Mouse (Mus musculus) midbrain, embryonic 13.5 days (tissue): ENCODE data around the gene Gm49403. TPM values are rescaled to one million over a fixed set of nuclear protein-coding genes. Genes with fewer than 3 reads are reported as not detected.
"Not testable (repeated sequence)": the region's sequence is repeated elsewhere in the genome, so short reads cannot be mapped to it uniquely, and the experiment has no call there.

Experiments
- ATAC-seq: fragments of 200-750 bp; cut with Nextera tagmentation; 2 replicates; pipeline ENCODE4 v1.8.0; 2017; ENCODE audit warnings: mild to moderate bottlenecking, moderate TSS enrichment, moderate library complexity
- H3K27ac ChIP-seq: fragments of 300-500 bp; sonication (generic); 2 replicates; pipeline ENCODE4 v1.5.1; 2015; ENCODE audit warnings: inconsistent platforms, mild to moderate bottlenecking, moderate library complexity
- H3K27me3 ChIP-seq: fragments of 300-500 bp; sonication (generic); 2 replicates; pipeline ENCODE4 v1.6.1; 2015; ENCODE audit warnings: mild to moderate bottlenecking, inconsistent platforms
- H3K36me3 ChIP-seq: fragments of 300-500 bp; sonication (generic); 2 replicates; pipeline ENCODE4 v1.6.1; 2015; ENCODE audit warnings: mild to moderate bottlenecking, inconsistent platforms
- H3K4me1 ChIP-seq: fragments of 300-500 bp; sonication (generic); replicated peaks from 2 replicates; pipeline ENCODE4 v1.6.1; 2015; ENCODE audit warnings: inconsistent platforms
- H3K4me2 ChIP-seq: fragments of 300-500 bp; sonication (generic); replicated peaks from 2 replicates; pipeline ENCODE4 v1.6.1; 2015; ENCODE audit warnings: moderate library complexity, mild to moderate bottlenecking, inconsistent platforms
- H3K4me3 ChIP-seq: fragments of 300-500 bp; sonication (generic); replicated peaks from 2 replicates; pipeline ENCODE4 v1.5.1; 2015; ENCODE audit warnings: mild to moderate bottlenecking, inconsistent platforms
- H3K9ac ChIP-seq: fragments of 300-500 bp; sonication (generic); replicated peaks from 2 replicates; pipeline ENCODE4 v1.6.1; 2015; ENCODE audit warnings: mild to moderate bottlenecking, inconsistent platforms
- H3K9me3 ChIP-seq: fragments of 300-500 bp; sonication (generic); 2 replicates; pipeline ENCODE4 v1.6.1; 2016; ENCODE audit warnings: mild to moderate bottlenecking, inconsistent platforms
- WGBS: fragments of 180-500 bp; shearing (Covaris S2); methylation state at CpG from one replicate; pipeline ENCODE4 v1.1.7; 2015; 5-methylcytosine and 5-hydroxymethylcytosine counted together
- polyA plus RNA-seq: library from polyadenylated mRNA; unstranded; fragments of >200 nt; fragmentation: Nextera tagmentation; extraction: Ambion mirVana; gene quantifications from 2 replicates; pipeline ENCODE4 v1.2.1, GENCODE M21; 2015

The Gm49403 gene
- polyA plus RNA-seq, 1 experiment from 2014 or later: not detected

DNA sequence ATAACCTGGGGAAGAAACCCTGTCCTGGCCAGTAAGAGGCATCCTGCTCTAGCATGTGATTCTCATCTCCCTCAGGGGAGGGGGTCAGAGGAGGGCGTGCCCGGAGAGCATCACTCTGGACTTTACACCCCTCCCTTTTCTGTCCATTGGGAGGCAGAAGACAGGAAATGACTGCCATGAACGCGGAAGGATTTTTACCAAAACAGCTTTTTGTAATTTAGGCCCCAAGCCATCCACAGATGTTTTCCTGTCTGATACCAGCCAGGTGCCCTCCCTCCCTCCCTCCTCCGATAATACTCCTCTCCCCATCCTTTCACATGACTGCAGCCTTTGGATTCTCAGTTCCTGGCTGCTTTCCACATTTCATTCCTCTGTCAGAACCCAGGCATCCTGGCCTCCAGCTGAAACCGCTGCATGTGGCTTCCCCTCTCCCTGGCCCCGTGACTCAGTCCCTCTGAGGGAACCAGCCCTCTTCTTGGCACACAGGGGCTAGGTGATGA is 33.3 kb upstream of the Gm49403 start, which contains the start of gene Lrrn4cl:
Gene Lrrn4cl, plus strand, starts transcription at position 367 of the 500 bp plus-strand sequence.
- Histone ChIP-seq H3K36me3 (peaks cover 38% of the 10 kb centered on the region), H3K27ac (no peak within 1 kb of the TSS), H3K4me1 (no peaks in the 10 kb centered on the region), H3K4me3 (no peak within 1 kb of the TSS), H3K9ac (no peak within 1 kb of the TSS; the same call in 1 of the 2 replicates), H3K9me3 (no peaks in the 10 kb centered on the region), H3K4me2 (no peak within 1 kb of the TSS), H3K27me3 (no peaks in the 10 kb centered on the region)
- ATAC-seq: 0 out of 2 replicates have a peak, but pooled peaks have one; percentile 20
- WGBS: 40% methylated on average over 7 of the region's 7 CpGs

- H3K27me3 ChIP-seq: no peaks in the 10 kb centered on the region
- no peak overlapping the region for H3K9ac ChIP-seq
- ATAC-seq: no peak
- 47% methylated on average over 7 of the region's 7 CpGs for WGBS
- H3K4me3 ChIP-seq: no peak overlapping the region
- no peaks in the 10 kb centered on the region for H3K9me3 ChIP-seq
- H3K4me1 ChIP-seq: no peaks in the 10 kb centered on the region
- H3K4me2 ChIP-seq: no peak overlapping the region
- H3K27ac ChIP-seq: no peak overlapping the region
- peaks cover 28% of the 10 kb centered on the region for H3K36me3 ChIP-seq
Observed at GRCm38 (mm10) chr19:8851639-8852038, 32.1 kb upstream of the Gm49403 start.

DNA sequence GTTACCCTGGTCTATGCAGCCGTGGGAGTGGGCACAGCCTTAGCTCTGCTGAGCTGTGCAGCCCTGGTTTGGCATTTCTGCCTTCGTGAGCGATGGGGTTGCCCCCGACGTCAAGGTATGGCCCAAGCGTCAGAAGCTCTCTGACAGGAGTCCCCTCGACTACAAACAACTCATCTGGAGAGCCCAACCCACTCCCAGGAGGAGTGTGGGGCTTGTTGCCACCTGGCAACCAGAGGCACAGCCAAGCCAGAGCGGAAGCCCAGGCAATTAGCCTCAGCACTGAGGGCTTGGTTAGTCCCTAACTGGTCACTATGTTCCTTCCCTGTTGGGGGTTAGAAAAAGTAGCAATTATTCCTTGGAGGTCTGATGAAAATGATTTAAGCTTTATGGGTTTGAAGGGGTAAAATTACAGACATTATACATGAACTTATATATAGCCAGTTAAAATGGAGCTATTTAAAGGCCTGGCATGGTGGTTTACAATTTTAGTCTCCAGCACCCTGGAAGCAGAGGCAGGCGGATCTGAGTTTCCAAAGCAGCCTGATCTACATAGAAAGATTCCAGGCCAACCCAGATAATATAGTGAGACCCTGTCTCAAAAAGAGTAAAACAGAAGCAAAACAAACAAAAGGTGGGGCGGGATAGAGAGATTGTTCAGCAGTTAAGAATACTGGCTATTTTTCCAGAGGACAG is 31.3 kb upstream of the Gm49403 start:
- H3K4me3 ChIP-seq: no peak overlapping the region
- peaks cover 21% of the 10 kb centered on the region for H3K36me3 ChIP-seq
- no peak overlapping the region for H3K27ac ChIP-seq
- H3K4me2 ChIP-seq: no peak overlapping the region
- no peaks in the 10 kb centered on the region for H3K4me1 ChIP-seq
- ATAC-seq: no peak
- H3K9me3 ChIP-seq: no peaks in the 10 kb centered on the region
- 68% methylated on average over 10 of the region's 10 CpGs for WGBS
- no peak overlapping the region for H3K9ac ChIP-seq
- H3K27me3 ChIP-seq: no peaks in the 10 kb centered on the region

GRCm38 (mm10) chr19:8853117-8853516 is 30.6 kb upstream of the Gm49403 start:
- Histone ChIP-seq H3K4me1 (no peaks in the 10 kb centered on the region), H3K4me2 (no peak overlapping the region), H3K27ac (no peak overlapping the region), H3K9me3 (no peaks in the 10 kb centered on the region), H3K36me3 (peaks cover 14% of the 10 kb centered on the region), H3K9ac (no peak overlapping the region), H3K27me3 (no peaks in the 10 kb centered on the region), H3K4me3 (no peak overlapping the region)
- ATAC-seq: no peak
- 84% methylated on average over 3 of the region's 3 CpGs for WGBS

GRCm38 (mm10) chr19:8857689-8858088 is 26.0 kb upstream of the Gm49403 start:
- Histone ChIP-seq H3K27ac (no peak overlapping the region), H3K36me3 (no peaks in the 10 kb centered on the region), H3K9me3 (no peaks in the 10 kb centered on the region), H3K4me2 (no peak overlapping the region), H3K27me3 (no peaks in the 10 kb centered on the region), H3K4me3 (no peak overlapping the region), H3K9ac (no peak overlapping the region), H3K4me1 (no peaks in the 10 kb centered on the region)
- 48% methylated on average over 4 of the region's 4 CpGs for WGBS
- no peak for ATAC-seq

- Histone ChIP-seq H3K4me3 (no peak overlapping the region), H3K4me1 (no peaks in the 10 kb centered on the region), H3K9ac (no peak overlapping the region), H3K36me3 (no peaks in the 10 kb centered on the region), H3K27ac (no peak overlapping the region), H3K27me3 (no peaks in the 10 kb centered on the region), H3K9me3 (no peaks in the 10 kb centered on the region), H3K4me2 (no peak overlapping the region)
- WGBS: 21% methylated on average over 1 of the region's 1 CpGs
- ATAC-seq: 0 out of 2 replicates have a peak, but pooled peaks have one; percentile 24
Observed at GRCm38 (mm10) chr19:8859018-8859417, 24.7 kb upstream of the Gm49403 start.

DNA sequence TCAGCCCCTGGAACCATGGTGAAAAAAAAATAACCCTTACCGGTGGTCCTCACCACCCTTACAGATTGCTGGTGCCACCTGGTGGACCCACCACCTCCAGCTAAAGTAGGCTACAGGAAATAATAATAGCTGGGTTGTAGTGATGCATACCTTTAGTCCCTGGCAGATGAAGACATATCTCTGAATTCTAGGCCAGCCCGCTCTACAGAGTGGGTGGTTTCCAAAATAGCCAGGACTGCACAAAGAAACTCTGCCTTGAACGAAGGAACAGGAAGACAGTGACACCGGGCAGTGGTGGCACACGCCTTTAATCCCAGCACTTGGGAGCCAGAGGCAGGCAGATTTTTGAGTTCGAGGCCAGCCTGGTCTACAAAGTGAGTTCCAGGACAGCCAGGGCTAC is 19.5 kb upstream of the Gm49403 start:
- Histone ChIP-seq H3K9me3 (no peaks in the 10 kb centered on the region), H3K9ac (no peak overlapping the region), H3K4me1 (no peaks in the 10 kb centered on the region), H3K4me2 (no peak overlapping the region), H3K4me3 (no peak overlapping the region), H3K27ac (no peak overlapping the region), H3K36me3 (no peaks in the 10 kb centered on the region), H3K27me3 (no peaks in the 10 kb centered on the region)
- 84% methylated on average over 6 of the region's 6 CpGs for WGBS
- no peak for ATAC-seq

GRCm38 (mm10) chr19:8870381-8870780 is 13.3 kb upstream of the Gm49403 start:
- H3K4me1 ChIP-seq: peaks cover 13% of the 10 kb centered on the region
- not testable (repeated sequence) for H3K9me3 ChIP-seq, H3K27me3 ChIP-seq, H3K27ac ChIP-seq, H3K4me3 ChIP-seq, ATAC-seq, H3K9ac ChIP-seq
- peaks cover 24% of the 10 kb centered on the region for H3K36me3 ChIP-seq
- WGBS: 63% methylated on average over 3 of the region's 3 CpGs
- H3K4me2 ChIP-seq: 0 out of 2 replicates have a peak overlapping the region, but pooled peaks have one; percentile 86

DNA sequence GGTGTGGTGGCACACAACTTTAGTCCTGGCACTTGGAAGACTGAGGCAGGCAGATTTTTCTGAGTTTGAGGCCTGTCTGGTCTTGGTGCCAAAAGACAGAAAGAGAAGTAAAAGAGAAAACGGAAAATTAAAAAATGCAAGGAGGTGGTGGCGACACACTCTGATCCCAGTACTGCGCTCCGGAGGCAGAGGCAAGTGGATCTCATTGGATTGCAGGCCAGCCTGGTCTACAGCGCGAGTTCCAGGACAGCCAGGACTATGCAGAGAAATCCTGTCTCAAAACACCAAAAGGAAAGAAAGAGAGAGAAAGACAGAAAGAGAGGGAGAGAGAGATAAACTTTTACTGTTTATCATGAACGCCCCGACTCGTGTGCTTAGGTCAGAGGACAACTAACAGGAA is 12.9 kb upstream of the Gm49403 start:
- peak; percentile 61 for ATAC-seq
- Histone ChIP-seq H3K27me3 (no peaks in the 10 kb centered on the region), H3K27ac (peak overlapping the region; percentile 75), H3K36me3 (peaks cover 29% of the 10 kb centered on the region), H3K4me3 (peak overlapping the region; percentile 86), H3K9ac (peak overlapping the region; percentile 93), H3K4me2 (peak overlapping the region; percentile 86), H3K4me1 (peaks cover 13% of the 10 kb centered on the region), H3K9me3 (no peaks in the 10 kb centered on the region)
- WGBS: 65% methylated on average over 9 of the region's 9 CpGs

DNA sequence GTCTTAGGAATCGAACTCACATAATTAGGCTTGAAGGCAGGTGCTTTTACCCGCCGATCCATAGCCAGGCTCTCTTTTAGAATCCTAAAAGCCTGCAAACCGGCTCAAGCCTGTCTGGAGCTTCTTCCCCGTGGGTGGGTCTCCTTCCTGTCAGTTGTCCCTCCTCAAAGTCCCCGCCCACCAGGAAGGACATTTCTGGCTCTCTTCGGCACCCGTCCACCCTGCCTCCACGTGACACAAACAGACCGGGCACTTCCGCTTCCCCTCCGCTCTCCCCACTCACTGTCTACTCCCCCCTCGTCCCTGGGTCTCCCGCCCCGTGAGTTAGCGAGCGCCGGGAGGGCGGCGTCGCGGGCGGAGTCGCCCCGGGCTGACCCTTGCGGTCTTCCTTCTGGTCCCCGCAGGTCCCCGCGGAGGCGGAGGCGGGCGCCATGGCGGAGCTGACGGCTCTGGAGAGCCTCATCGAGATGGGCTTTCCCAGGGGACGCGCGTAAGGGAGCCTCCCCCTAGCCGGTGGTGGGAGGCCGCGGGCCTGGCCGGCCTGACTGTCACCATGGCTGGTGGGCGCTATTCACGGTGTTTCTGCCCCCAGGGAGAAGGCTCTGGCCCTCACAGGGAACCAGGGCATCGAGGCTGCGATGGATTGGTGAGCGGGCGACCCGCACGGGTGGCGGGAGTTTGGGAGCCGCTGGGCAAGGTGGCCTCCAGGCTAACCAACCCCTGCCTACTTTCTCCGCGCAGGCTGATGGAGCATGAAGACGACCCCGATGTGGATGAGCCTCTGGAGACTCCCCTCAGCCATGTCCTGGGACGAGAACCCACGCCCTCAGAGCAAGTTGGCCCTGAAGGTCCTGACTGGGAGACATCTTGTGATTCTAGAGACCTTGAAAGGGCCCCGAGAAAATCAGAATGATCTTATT is 12.2 kb upstream of the Gm49403 start, which contains the start of gene Ubxn1:
Gene Ubxn1, plus strand, starts transcription at position 230 of the 920 bp plus-strand sequence.
- under 1% methylated on average over 59 of the region's 59 CpGs for WGBS
- Histone ChIP-seq H3K27ac (peak within 1 kb of the TSS; percentile 76), H3K9me3 (no peaks in the 10 kb centered on the region), H3K4me3 (peak within 1 kb of the TSS; percentile 86), H3K4me1 (peaks cover 13% of the 10 kb centered on the region), H3K27me3 (no peaks in the 10 kb centered on the region), H3K9ac (peak within 1 kb of the TSS; percentile 93), H3K4me2 (peak within 1 kb of the TSS; percentile 86), H3K36me3 (peaks cover 36% of the 10 kb centered on the region)
- ATAC-seq: peak; percentile 97

GRCm38 (mm10) chr19:8872266-8872840 is 11.4 kb upstream of the Gm49403 start:
- Histone ChIP-seq H3K9ac (peak overlapping the region; percentile 93), H3K4me2 (peak overlapping the region; percentile 86), H3K27ac (no peak overlapping the region), H3K4me1 (peaks cover 13% of the 10 kb centered on the region), H3K36me3 (peaks cover 44% of the 10 kb centered on the region), H3K27me3 (no peaks in the 10 kb centered on the region), H3K4me3 (peak overlapping the region; percentile 86), H3K9me3 (no peaks in the 10 kb centered on the region)
- no peak for ATAC-seq
- 81% methylated on average over 10 of the region's 10 CpGs for WGBS
